Mouse (Mus musculus) heart, embryonic 15.5 days (tissue): ENCODE data around the gene Abcg5. TPM values are rescaled to one million over a fixed set of nuclear protein-coding genes. Genes with fewer than 3 reads are reported as not detected.

Experiments
- ATAC-seq: fragments of 200-750 bp; cut with Nextera tagmentation; replicated peaks from 2 replicates; pipeline ENCODE4 v1.8.0; 2017; ENCODE audit warnings: low read depth, moderate TSS enrichment; ENCODE audit not compliant: insufficient number of reproducible peaks, insufficient read depth, low FRiP score
- H3K27ac ChIP-seq: fragments of 300-500 bp; sonication (generic); 2 replicates; pipeline ENCODE4 v1.5.1; 2015; ENCODE audit warnings: mild to moderate bottlenecking, inconsistent platforms
- H3K27me3 ChIP-seq: fragments of 300-500 bp; sonication (generic); 2 replicates; pipeline ENCODE4 v1.6.1; 2015; ENCODE audit warnings: inconsistent platforms
- H3K36me3 ChIP-seq: fragments of 300-500 bp; sonication (generic); 2 replicates; pipeline ENCODE4 v1.6.1; 2015; ENCODE audit warnings: mild to moderate bottlenecking, inconsistent platforms
- H3K4me1 ChIP-seq: fragments of 300-500 bp; sonication (generic); replicated peaks from 2 replicates; pipeline ENCODE4 v1.6.1; 2015; ENCODE audit warnings: inconsistent platforms
- H3K4me2 ChIP-seq: fragments of 300-500 bp; sonication (generic); 2 replicates; pipeline ENCODE4 v1.6.1; 2015; ENCODE audit warnings: inconsistent platforms, mild to moderate bottlenecking, moderate library complexity
- H3K4me3 ChIP-seq: fragments of 300-500 bp; sonication (generic); 2 replicates; pipeline ENCODE4 v1.5.1; 2015; ENCODE audit warnings: mild to moderate bottlenecking, inconsistent platforms
- H3K9ac ChIP-seq: fragments of 300-500 bp; sonication (generic); 2 replicates; pipeline ENCODE4 v1.6.1; 2015; ENCODE audit warnings: mild to moderate bottlenecking, inconsistent platforms
- H3K9me3 ChIP-seq: fragments of 300-500 bp; sonication (generic); replicated peaks from 2 replicates; pipeline ENCODE4 v1.6.1; 2016; ENCODE audit warnings: inconsistent platforms
- WGBS: fragments of 180-500 bp; shearing (Covaris S2); methylation state at CpG from one replicate; pipeline ENCODE4 v1.1.7; 2015; ENCODE audit warnings: mixed read lengths; 5-methylcytosine and 5-hydroxymethylcytosine counted together
- polyA plus RNA-seq: library from polyadenylated mRNA; unstranded; fragments of >200 nt; fragmentation: Nextera tagmentation; extraction: Ambion mirVana; gene quantifications from 2 replicates; pipeline ENCODE4 v1.2.1, GENCODE M21; 2015

The Abcg5 gene
- polyA plus RNA-seq, 1 experiment from 2014 or later: not detected

- WGBS: 45% methylated on average over 16 of the region's 16 CpGs
Observed at GRCm38 (mm10) chr17:84644292-84645050, 38.3 kb downstream of the Abcg5 start.

GRCm38 (mm10) chr17:84642324-84642723, 40.5 kb downstream of the Abcg5 start:
- WGBS: 85% methylated on average over 9 of the region's 9 CpGs
- Histone ChIP-seq H3K4me1 (0 out of 2 replicates have a peak, but pooled peaks cover 6% of the 10 kb centered on the region), H3K4me2 (no peak overlapping the region), H3K9me3 (no peaks in the 10 kb centered on the region), H3K36me3 (no peaks in the 10 kb centered on the region), H3K4me3 (no peak overlapping the region), H3K27ac (no peak overlapping the region), H3K27me3 (no peaks in the 10 kb centered on the region), H3K9ac (no peak overlapping the region)
- ATAC-seq: no peak

More at GRCm38 (mm10) chr17:84644292-84645050, 38.3 kb downstream of the Abcg5 start:
- Histone ChIP-seq H3K27ac (no peak overlapping the region), H3K4me3 (no peak overlapping the region), H3K4me1 (0 out of 2 replicates have a peak, but pooled peaks cover 6% of the 10 kb centered on the region), H3K27me3 (no peaks in the 10 kb centered on the region), H3K9ac (no peak overlapping the region), H3K36me3 (no peaks in the 10 kb centered on the region), H3K4me2 (no peak overlapping the region), H3K9me3 (no peaks in the 10 kb centered on the region)
- ATAC-seq: no peak

GRCm38 (mm10) chr17:84641893-84642292, 40.9 kb downstream of the Abcg5 start:
- Histone ChIP-seq H3K36me3 (no peaks in the 10 kb centered on the region), H3K9me3 (no peaks in the 10 kb centered on the region), H3K4me1 (0 out of 2 replicates have a peak, but pooled peaks cover 6% of the 10 kb centered on the region), H3K4me2 (no peak overlapping the region), H3K9ac (no peak overlapping the region), H3K27me3 (no peaks in the 10 kb centered on the region), H3K27ac (no peak overlapping the region), H3K4me3 (no peak overlapping the region)
- no peak for ATAC-seq
- WGBS: 40% methylated on average over 3 of the region's 3 CpGs

GRCm38 (mm10) chr17:84639796-84640378, 42.9 kb downstream of the Abcg5 start:
- no peak overlapping the region for H3K4me2 ChIP-seq
- WGBS: 66% methylated on average over 10 of the region's 10 CpGs
- no peak overlapping the region for H3K27ac ChIP-seq
- H3K27me3 ChIP-seq: no peaks in the 10 kb centered on the region
- no peaks in the 10 kb centered on the region for H3K36me3 ChIP-seq
- no peak for ATAC-seq
- no peak overlapping the region for H3K9ac ChIP-seq
- H3K4me1 ChIP-seq: 0 out of 2 replicates have a peak, but pooled peaks cover 6% of the 10 kb centered on the region
- H3K4me3 ChIP-seq: no peak overlapping the region
- no peaks in the 10 kb centered on the region for H3K9me3 ChIP-seq

GRCm38 (mm10) chr17:84637971-84638370, 44.8 kb downstream of the Abcg5 start:
- H3K4me3 ChIP-seq: no peak overlapping the region
- ATAC-seq: no peak
- H3K9me3 ChIP-seq: no peaks in the 10 kb centered on the region
- H3K4me1 ChIP-seq: 0 out of 2 replicates have a peak, but pooled peaks cover 1% of the 10 kb centered on the region
- H3K9ac ChIP-seq: no peak overlapping the region
- H3K36me3 ChIP-seq: no peaks in the 10 kb centered on the region
- no peak overlapping the region for H3K4me2 ChIP-seq
- WGBS: 89% methylated on average over 6 of the region's 6 CpGs
- H3K27ac ChIP-seq: no peak overlapping the region
- no peaks in the 10 kb centered on the region for H3K27me3 ChIP-seq

GRCm38 (mm10) chr17:84636328-84636727, 46.5 kb downstream of the Abcg5 start:
- H3K9ac ChIP-seq: no peak overlapping the region
- no peaks in the 10 kb centered on the region for H3K9me3 ChIP-seq
- no peak overlapping the region for H3K27ac ChIP-seq
- H3K27me3 ChIP-seq: no peaks in the 10 kb centered on the region
- no peak for ATAC-seq
- WGBS: 56% methylated on average over 8 of the region's 8 CpGs
- H3K4me3 ChIP-seq: no peak overlapping the region
- no peak overlapping the region for H3K4me2 ChIP-seq
- H3K36me3 ChIP-seq: no peaks in the 10 kb centered on the region
- no peaks in the 10 kb centered on the region for H3K4me1 ChIP-seq

- Histone ChIP-seq H3K27ac (no peak overlapping the region), H3K4me1 (no peaks in the 10 kb centered on the region), H3K9ac (no peak overlapping the region), H3K36me3 (no peaks in the 10 kb centered on the region), H3K9me3 (no peaks in the 10 kb centered on the region), H3K27me3 (no peaks in the 10 kb centered on the region), H3K4me2 (no peak overlapping the region), H3K4me3 (no peak overlapping the region)
- no peak for ATAC-seq
- 71% methylated on average over 13 of the region's 13 CpGs for WGBS
Observed at GRCm38 (mm10) chr17:84633443-84633842, 49.4 kb downstream of the Abcg5 start.

GRCm38 (mm10) chr17:84631836-84632235, 51.0 kb downstream of the Abcg5 start:
- Histone ChIP-seq H3K27ac (no peak overlapping the region), H3K9me3 (no peaks in the 10 kb centered on the region), H3K9ac (no peak overlapping the region), H3K4me3 (no peak overlapping the region), H3K4me1 (peaks cover 2% of the 10 kb centered on the region), H3K4me2 (no peak overlapping the region), H3K36me3 (no peaks in the 10 kb centered on the region), H3K27me3 (no peaks in the 10 kb centered on the region)
- no peak for ATAC-seq
- WGBS: 87% methylated on average over 6 of the region's 6 CpGs

- Histone ChIP-seq H3K9ac (no peak overlapping the region), H3K4me1 (peaks cover 4% of the 10 kb centered on the region), H3K9me3 (no peaks in the 10 kb centered on the region), H3K4me2 (no peak overlapping the region), H3K36me3 (no peaks in the 10 kb centered on the region), H3K27me3 (no peaks in the 10 kb centered on the region), H3K4me3 (no peak overlapping the region), H3K27ac (no peak overlapping the region)
- WGBS: 70% methylated on average over 9 of the region's 9 CpGs
- ATAC-seq: no peak
Observed at GRCm38 (mm10) chr17:84628611-84629010, 54.2 kb downstream of the Abcg5 start.

GRCm38 (mm10) chr17:84627721-84628120, 55.1 kb downstream of the Abcg5 start:
- H3K9me3 ChIP-seq: no peaks in the 10 kb centered on the region
- H3K27ac ChIP-seq: no peak overlapping the region
- no peaks in the 10 kb centered on the region for H3K36me3 ChIP-seq
- peaks cover 4% of the 10 kb centered on the region for H3K4me1 ChIP-seq
- H3K4me2 ChIP-seq: no peak overlapping the region
- no peaks in the 10 kb centered on the region for H3K27me3 ChIP-seq
- H3K9ac ChIP-seq: no peak overlapping the region
- no peak overlapping the region for H3K4me3 ChIP-seq
- 84% methylated on average over 10 of the region's 10 CpGs for WGBS
- ATAC-seq: no peak

GRCm38 (mm10) chr17:84626857-84627305, 55.9 kb downstream of the Abcg5 start:
- no peak for ATAC-seq

More at GRCm38 (mm10) chr17:84626857-84627305, 55.9 kb downstream of the Abcg5 start:
- no peaks in the 10 kb centered on the region for H3K27me3 ChIP-seq
- H3K4me2 ChIP-seq: peak overlapping the region; percentile 91
- H3K4me3 ChIP-seq: peak overlapping the region; percentile 79
- no peak overlapping the region; the same call in 1 of the 2 replicates for H3K27ac ChIP-seq
- no peaks in the 10 kb centered on the region for H3K9me3 ChIP-seq
- H3K36me3 ChIP-seq: no peaks in the 10 kb centered on the region
- 31% methylated on average over 9 of the region's 9 CpGs for whole genome bisulfite sequencing
- H3K9ac ChIP-seq: peak overlapping the region; percentile 59; the same call in 1 of the 2 replicates
- peaks cover 4% of the 10 kb centered on the region for H3K4me1 ChIP-seq
